Mouse (Mus musculus): ENCODE data around the gene Gsto2.

- TF ChIP-seq CTCF (IDR thresholded peaks at IDR 0.05; ENCODE audit: low read depth, low read length) (no peak), POLR2A (IDR thresholded peaks at IDR 0.05; ENCODE audit: borderline replicate concordance, low read depth, low read length) (no peak)
These were observed 29.6 kb upstream of the Gsto2 start for GRCm38 (mm10) chr19:47835776-47836175.
